Mouse (Mus musculus): ENCODE measurements at regions not wholly inside any gene's neighbourhood (a gene's known extent, or its start where the extent isn't known, plus 50 kb on each side); places are given as distances from the start of the nearest gene placed in this dataset.
A peak's percentile ranks its signal among the peaks of the same experiment; 100 is the strongest.

GRCm38 (mm10) chr9:30577243-30577642 lies 150.3 kb downstream of the Snx19 start:
- DNase-seq, result no peak

- no peak for DNase-seq
Measured at GRCm38 (mm10) chr9:30575531-30575930, 148.6 kb downstream of the Snx19 start.

- no peak for DNase-seq
Measured at GRCm38 (mm10) chr9:30573294-30573693, 146.4 kb downstream of the Snx19 start.

- peak; percentile 16 for DNase-seq
Measured at GRCm38 (mm10) chr9:30571014-30571413, 144.1 kb downstream of the Snx19 start.

DNA sequence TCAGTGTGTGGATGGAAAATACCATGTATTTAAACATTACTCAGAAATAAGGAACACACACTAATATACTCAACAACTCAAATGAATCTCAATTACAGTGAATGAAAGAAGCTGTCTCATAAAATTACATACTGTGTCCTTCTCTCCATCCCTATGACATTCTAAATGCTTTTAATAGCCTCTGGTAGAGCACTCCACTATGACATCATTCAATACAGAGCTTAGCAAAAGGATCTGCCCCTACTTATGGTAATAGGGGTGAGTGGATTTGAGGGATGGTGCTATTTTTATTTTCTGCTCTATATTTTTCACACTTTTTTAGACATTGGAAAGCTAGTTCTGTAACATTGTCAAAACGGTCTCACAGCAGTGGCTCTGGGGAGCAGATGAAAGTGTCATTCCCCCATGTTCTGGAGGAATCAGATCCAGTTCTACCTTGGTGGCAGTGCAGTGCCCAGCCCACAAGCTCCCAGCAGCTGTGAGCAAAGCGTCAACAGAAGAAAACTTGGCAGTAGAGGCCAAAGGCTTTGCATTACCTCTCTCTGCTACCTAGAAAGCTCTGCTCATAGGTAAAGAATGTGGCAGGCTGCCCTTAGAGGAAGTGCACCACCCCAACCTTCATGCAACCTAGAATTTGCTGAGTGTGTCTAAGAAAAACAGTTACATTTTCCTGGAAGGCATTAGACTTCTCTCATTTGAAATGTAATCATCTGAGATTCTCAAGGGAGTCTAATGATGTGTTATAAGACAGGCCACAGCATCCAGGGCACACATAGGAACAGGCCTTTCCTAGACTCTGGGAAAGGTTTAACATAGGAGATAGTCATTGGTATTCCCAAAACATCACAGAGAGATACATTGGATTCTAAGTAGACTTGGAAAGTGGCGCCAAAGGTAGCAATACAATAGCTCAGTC lies 138.1 kb downstream of the Snx19 start:
- DNase-seq, result no peak

GRCm38 (mm10) chr9:30563399-30563798 lies 136.5 kb downstream of the Snx19 start:
- DNase-seq, result no peak

GRCm38 (mm10) chr9:30554908-30555307 lies 128.0 kb downstream of the Snx19 start:
- no peak for DNase-seq

- no peak for DNase-seq
Measured at GRCm38 (mm10) chr9:30552721-30553120, 125.8 kb downstream of the Snx19 start.

DNA sequence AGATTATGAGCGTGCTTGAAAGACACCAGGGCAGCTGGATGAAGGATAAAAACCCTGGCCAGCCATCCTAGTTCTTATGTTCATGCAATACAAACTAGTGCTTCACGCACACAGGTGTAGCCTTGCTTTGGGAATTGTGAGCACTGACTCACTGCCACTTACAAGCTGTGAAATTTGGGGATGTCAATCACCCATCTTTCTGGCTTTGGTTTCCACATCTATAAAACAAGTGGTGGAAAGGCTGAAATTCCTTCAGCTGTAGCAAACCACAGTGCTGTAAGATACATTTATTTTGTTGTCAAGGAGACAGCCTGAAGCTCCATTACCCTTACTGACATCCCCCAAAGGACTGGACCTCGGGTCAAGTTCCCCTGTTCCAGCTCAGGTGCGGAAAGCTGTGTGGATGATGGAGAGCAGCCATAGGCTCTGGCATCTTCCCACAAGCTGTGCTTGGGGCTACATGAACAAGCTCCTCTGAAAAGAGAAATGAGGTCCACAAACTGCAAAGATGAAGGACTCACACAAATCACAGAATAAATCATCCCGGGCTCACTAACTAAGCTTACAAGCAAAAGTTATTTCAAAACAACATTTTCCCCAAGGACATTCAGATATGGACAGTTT lies 123.1 kb downstream of the Snx19 start:
- no peak for DNase-seq

GRCm38 (mm10) chr9:30539858-30540257 lies 113.0 kb downstream of the Snx19 start:
- no peak for DNase-seq

DNA sequence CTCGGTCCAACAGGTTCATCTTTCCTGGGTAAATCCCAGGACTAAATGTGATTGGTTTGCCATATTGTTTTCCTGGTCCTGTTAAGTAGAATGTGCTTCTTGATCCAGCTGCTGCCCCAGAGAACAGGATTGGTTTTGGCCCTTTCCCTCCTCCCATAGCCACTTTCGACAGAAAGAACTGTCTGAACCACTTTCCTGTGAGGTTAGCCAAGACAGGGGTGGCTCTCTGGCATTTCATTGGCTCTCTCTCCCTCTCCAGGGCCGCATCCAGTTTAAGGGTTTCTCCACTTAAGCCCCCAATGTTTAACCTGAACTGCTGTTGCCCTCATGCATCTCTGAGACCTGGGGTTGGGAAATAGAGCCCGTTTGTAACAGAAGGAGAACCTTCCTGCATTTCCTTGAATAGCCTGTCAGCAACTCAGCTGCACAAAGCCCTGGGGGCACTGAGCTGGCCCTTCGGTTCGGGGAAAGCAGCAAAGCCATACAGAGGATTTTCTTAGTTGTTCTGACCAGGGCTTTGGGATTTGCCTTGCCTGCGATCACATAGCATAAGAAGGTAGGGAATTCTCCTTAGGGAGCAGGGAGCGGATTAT lies 109.7 kb downstream of the Snx19 start:
- no peak for DNase-seq

DNA sequence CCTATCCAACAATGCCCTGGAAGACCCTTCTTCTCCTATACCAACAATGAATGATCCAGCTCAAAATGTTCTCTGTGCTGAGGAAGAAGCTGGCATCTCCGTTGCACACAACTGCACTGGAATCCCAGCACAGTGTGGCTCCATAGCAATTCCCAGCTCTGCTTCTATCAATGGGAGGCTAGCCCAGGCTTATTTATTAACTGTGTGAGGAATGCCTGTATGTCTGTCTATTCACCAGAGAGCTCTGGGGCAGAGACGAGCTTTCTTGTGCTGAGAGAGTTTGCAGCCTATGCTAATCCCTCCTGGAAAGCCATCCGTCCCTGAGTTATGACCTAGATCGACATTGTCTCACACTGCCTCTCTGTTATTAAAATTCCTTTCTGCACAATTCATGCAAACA lies 108.1 kb downstream of the Snx19 start:
- no peak for DNase-seq

GRCm38 (mm10) chr9:30533780-30534343 lies 107.0 kb downstream of the Snx19 start:
- no peak for DNase-seq

GRCm38 (mm10) chr9:30533091-30533779 lies 106.3 kb downstream of the Snx19 start:
- DNase-seq, result no peak

DNA sequence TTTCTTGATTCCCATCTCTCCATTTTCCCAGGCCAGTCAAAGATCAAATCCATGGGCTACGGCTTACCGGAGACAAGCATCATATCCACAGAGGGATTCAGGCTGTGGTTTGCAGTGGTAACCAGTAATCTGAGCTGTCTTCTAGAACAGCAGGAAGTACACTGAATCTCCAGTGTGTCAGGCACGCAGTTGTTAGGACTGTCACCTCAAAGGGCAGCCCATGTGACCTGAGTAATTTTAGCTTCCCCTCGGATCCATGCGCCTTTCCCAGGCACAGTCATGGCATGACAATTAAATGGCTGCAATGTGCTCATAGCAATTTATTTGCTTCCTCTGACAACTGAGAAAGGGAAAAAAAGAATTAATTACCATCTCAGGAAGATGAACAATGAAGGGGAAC lies 98.2 kb downstream of the Snx19 start:
- no peak for DNase-seq

DNA sequence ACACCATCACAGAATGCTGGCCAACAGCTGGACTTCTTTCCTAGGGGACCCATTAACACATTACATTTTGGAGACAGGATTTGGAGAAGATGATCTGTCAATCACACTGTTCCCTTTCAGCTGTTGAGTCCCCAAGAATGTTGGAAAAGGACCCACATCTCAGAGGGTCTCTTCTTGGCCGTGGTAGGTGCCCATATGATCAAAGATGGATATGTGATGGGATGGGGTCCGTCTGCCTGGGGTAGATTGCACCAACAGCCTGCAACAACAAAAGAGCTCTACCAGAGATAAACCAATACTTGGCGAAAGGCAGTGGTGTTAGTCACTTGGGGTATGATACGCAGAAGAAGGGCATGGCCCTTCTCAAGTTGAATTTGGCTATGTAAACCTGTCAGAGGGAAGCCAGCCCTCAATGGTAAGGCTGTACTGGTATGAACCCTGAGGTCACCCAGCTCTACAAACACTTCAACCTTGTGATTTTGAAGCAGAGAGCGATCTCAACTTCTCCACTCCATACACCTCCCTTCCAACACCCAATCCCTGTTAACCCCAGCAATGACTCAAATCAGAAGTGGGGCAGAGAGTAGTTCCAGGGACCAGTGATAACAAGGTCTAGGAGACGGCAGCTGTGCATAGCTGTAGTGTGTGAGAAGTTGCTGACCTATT lies 97.6 kb downstream of the Snx19 start:
- no peak for DNase-seq

- DNase-seq, result no peak
Measured at GRCm38 (mm10) chr9:30523852-30524251, 96.9 kb downstream of the Snx19 start.

- DNase-seq, result no peak
Measured at GRCm38 (mm10) chr9:30522595-30523350, 95.9 kb downstream of the Snx19 start.

DNA sequence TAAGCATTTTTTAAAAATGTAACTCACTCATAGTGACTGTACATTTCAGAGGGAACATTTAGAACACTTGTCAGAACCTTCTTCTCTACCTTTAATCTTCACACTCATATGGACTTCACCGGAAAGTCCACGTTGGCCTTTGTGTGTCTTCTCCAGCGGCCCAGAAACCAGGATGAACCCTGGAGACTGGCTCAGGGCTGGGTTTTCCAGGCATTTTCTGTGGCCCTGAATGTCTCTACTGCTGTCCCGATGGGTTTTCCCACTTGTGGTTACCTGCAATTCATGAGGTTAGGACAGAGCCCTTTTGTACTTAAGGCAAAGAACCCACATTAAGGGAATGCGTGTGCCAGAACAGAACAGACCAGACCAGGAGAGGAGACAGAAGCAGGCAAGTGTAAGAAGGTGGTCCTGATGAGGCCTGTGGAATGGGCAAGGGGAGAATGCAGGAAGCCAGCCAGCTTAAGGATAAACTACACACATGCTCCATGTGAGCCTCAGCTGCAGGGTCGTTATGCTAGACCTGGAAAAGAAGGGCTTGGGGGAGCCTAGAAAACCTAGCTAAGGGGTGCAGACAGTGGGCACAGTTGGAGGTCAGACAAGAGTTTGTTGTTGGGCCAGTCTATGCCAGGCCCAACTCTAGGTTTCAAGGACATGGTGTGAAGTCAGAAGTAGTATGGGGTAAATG lies 94.8 kb downstream of the Snx19 start:
- no peak for DNase-seq

DNA sequence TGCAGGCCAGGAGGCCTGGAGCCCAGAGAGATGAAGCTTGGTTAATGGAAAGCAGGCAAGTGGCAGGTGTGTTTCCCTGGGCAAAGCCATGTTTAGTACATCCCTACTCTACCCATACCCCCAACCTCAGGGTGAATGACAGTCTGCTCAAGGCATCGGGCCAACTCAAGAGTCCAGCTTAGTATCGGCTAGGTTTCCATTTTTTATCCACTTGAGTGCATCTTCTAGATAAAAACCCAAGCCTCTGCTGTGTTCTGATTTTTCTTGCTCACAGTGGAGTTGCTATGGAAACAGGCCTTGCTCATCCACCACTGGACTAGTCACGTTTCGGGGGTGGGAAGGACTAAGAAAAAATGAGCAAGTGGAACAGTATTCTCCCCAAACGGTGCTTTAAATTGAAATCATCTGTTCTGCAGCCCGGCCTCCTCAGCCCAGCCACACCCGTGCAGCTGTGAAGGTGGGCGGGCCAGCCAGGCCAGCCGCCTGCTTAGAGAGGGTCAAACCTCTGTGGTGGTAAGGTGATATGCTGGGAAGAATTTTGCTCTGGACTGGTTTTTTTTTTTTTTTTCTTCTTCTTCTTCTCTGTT lies 94.0 kb downstream of the Snx19 start:
- peak; percentile 82 for DNase-seq

DNA sequence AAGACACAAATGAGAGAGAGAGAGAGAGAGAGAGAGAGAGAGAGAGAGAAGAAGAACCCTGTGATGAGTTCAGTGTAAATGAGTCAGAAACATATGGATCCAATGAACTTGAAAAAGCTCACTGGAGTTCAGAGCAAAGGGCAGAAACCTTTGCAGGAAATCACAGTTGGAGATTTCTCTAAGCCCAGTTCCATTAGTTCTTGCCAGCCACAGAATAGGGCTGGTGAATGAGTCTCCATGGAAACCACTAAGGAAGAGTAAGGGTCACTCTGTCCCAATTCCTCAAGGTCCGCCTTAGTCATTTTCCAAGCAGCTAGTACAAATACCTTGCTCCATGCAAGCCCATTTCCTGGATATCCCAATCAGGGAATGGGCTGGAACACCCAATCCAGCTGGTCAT lies 93.2 kb downstream of the Snx19 start:
- peak; percentile 31 for DNase-seq

Data from embryo, embryonic 11 days (tissue).